In genomic region chr14:25738591-25739001, GRCm38 (mm10) we compare ENCODE assay signal across 8 mouse cellular contexts. TPM values are rescaled to one million over a fixed set of nuclear protein-coding genes. Genes with fewer than 3 reads are reported as not detected.
DNase-seq lines count a peak whose midpoint lies in the region; ATAC-seq and TF ChIP-seq lines count a peak whose summit lies in the region.

No protein-coding gene starts in this region.

- DNase-seq in lung, adult 18-20 months: peak; percentile 53 to 72
- no peak for DNase-seq in lung, adult 2 months
- peak; percentile 75 to 79 for DNase-seq in heart, postnatal 14 days
- no peak for DNase-seq in urinary bladder, postnatal 10 days (ENCODE audit: low spot score)
- DNase-seq in ovary, postnatal 36 days (ENCODE audit: low spot score): no peak

- no peak for TF ChIP-seq POLR2A in lung, adult 2 months (IDR thresholded peaks at IDR 0.05; ENCODE audit: borderline replicate concordance, extremely low read depth, low read depth, low read length)
- TF ChIP-seq POLR2A in embryonic fibroblast, embryonic 13.5 days (IDR thresholded peaks at IDR 0.05; ENCODE audit: low read depth, low read length): no peak

- H3K27me3 ChIP-seq in liver, embryonic 16.5 days (ENCODE audit: control insufficient read depth, insufficient read depth, low read depth, low read length): no peaks in the 10 kb centered on the region
- no peaks in the 10 kb centered on the region for H3K27me3 ChIP-seq in forebrain, embryonic 15.5 days

- H3K9ac ChIP-seq in liver, embryonic 16.5 days (ENCODE audit: low read depth, low read length): no peak overlapping the region
- no peak overlapping the region for H3K9ac ChIP-seq in forebrain, embryonic 15.5 days (replicated peaks)

- H3K9me3 ChIP-seq in liver, embryonic 16.5 days (replicated peaks; ENCODE audit: control insufficient read depth, low read length): no peaks in the 10 kb centered on the region
- H3K9me3 ChIP-seq in forebrain, embryonic 15.5 days: no peaks in the 10 kb centered on the region

- no peak for TF ChIP-seq CTCF in lung, adult 2 months (IDR thresholded peaks at IDR 0.05; ENCODE audit: insufficient read depth, low read length)
- no peak for TF ChIP-seq CTCF in embryonic fibroblast, embryonic 13.5 days (IDR thresholded peaks at IDR 0.05; ENCODE audit: borderline replicate concordance, insufficient read depth, low read length)

- no peaks in the 10 kb centered on the region; the same call in 1 of the 2 replicates for H3K36me3 ChIP-seq in liver, embryonic 16.5 days (ENCODE audit: control insufficient read depth, insufficient read depth)
- H3K36me3 ChIP-seq in forebrain, embryonic 15.5 days: no peaks in the 10 kb centered on the region

- intact Hi-C loops in heart, postnatal 14 days (cut with DNase I): no loop called here

- H3K4me1 ChIP-seq in lung, adult 2 months (ENCODE audit: control insufficient read depth, insufficient read depth, low read length): peaks cover 29% of the 10 kb centered on the region
- H3K4me1 ChIP-seq in embryonic fibroblast, embryonic 13.5 days (ENCODE audit: control insufficient read depth, insufficient read depth, low read length): peaks cover 38% of the 10 kb centered on the region
- peaks cover 2% of the 10 kb centered on the region; the same call in 1 of the 2 replicates for H3K4me1 ChIP-seq in liver, embryonic 16.5 days (ENCODE audit: control insufficient read depth, low read depth, low read length)
- H3K4me1 ChIP-seq in forebrain, embryonic 15.5 days: peaks cover 26% of the 10 kb centered on the region

- peak overlapping the region; percentile 55 for H3K27ac ChIP-seq in embryonic fibroblast, embryonic 13.5 days (ENCODE audit: insufficient read depth, low read length)
- no peak overlapping the region; the same call in 1 of the 2 replicates for H3K27ac ChIP-seq in liver, embryonic 16.5 days (ENCODE audit: low read length)
- H3K27ac ChIP-seq in forebrain, embryonic 15.5 days (replicated peaks): no peak overlapping the region

- H3K4me2 ChIP-seq in liver, embryonic 16.5 days (ENCODE audit: low read depth, low read length): no peak overlapping the region
- H3K4me2 ChIP-seq in forebrain, embryonic 15.5 days (replicated peaks): no peak overlapping the region

- H3K4me3 ChIP-seq in lung, adult 2 months (replicated peaks; ENCODE audit: extremely low read depth, low read depth, low read length): no peak overlapping the region
- H3K4me3 ChIP-seq in embryonic fibroblast, embryonic 13.5 days (ENCODE audit: insufficient read depth, low read length): no peak overlapping the region
- no peak overlapping the region for H3K4me3 ChIP-seq in liver, embryonic 16.5 days (ENCODE audit: low read depth, low read length)
- H3K4me3 ChIP-seq in forebrain, embryonic 15.5 days: no peak overlapping the region

- WGBS in lung, adult 2 months: 54% methylated on average over 14 of the region's 14 CpGs
- WGBS in liver, embryonic 16.5 days (ENCODE audit: insufficient replicate concordance): 58% methylated on average over 14 of the region's 14 CpGs
- WGBS in forebrain, embryonic 15.5 days: 56% methylated on average over 14 of the region's 14 CpGs

- ATAC-seq in liver, embryonic 16.5 days (ENCODE audit: low read depth): peak; percentile 78
- ATAC-seq in forebrain, embryonic 15.5 days (replicated peaks): no peak

RNA-seq across cellular contexts. Expression of gene Zcchc24, which starts 30.2 kb away (rescaled TPM):
- polyA plus RNA-seq in lung, adult 2 months (2012; rRNA removed): 41.7 and 44.9 TPM in 2 replicates
- 116 and 122 TPM in 2 replicates for polyA plus RNA-seq in embryonic fibroblast, embryonic 13.5 days (2011; ENCODE audit: insufficient read length, low read depth, missing spikeins)
- total RNA-seq in heart, postnatal 14 days (2021): 10 to 100 TPM; 47.6 to 48.3 TPM
- polyA plus RNA-seq in liver, embryonic 16.5 days (2015; fragmentation: Nextera tagmentation; extraction: Ambion mirVana): 4.5 and 5.5 TPM in 2 replicates
- 10.7 and 12.3 TPM in 2 replicates for polyA plus RNA-seq in forebrain, embryonic 15.5 days (2015; fragmentation: Nextera tagmentation; extraction: Ambion mirVana)

RNA-seq across cellular contexts. Expression of gene Ppif, which starts 44.6 kb away (rescaled TPM):
- polyA plus RNA-seq in lung, adult 2 months (2012; rRNA removed): 28.9 and 32.4 TPM in 2 replicates
- polyA plus RNA-seq in embryonic fibroblast, embryonic 13.5 days (2011; ENCODE audit: insufficient read length, low read depth, missing spikeins): 11.3 and 11.6 TPM in 2 replicates
- total RNA-seq in heart, postnatal 14 days (2021): 100 to 1,000 TPM; 238 to 261 TPM
- 20.5 and 26.0 TPM in 2 replicates for polyA plus RNA-seq in liver, embryonic 16.5 days (2015; fragmentation: Nextera tagmentation; extraction: Ambion mirVana)
- 21.5 and 24.3 TPM in 2 replicates for polyA plus RNA-seq in forebrain, embryonic 15.5 days (2015; fragmentation: Nextera tagmentation; extraction: Ambion mirVana)

Comparison
In these comparisons a context has a peak if more than half of its experiments do, and no peak if none do; other contexts are left out.
1. DNase-seq: peak in lung, adult 18-20 months (2 of 2) and heart, postnatal 14 days (2 of 2); none in lung, adult 2 months (single experiment), urinary bladder, postnatal 10 days (single experiment) and ovary, postnatal 36 days (single experiment).